Mouse (Mus musculus) lung, adult 2 months (tissue): ENCODE measurements at regions not wholly inside any gene's neighbourhood (a gene's known extent, or its start where the extent isn't known, plus 50 kb on each side); places are given as distances from the start of the nearest gene placed in this dataset.

Source experiments
- CTCF ChIP-seq: fragments of 200-500 bp; IDR thresholded peaks from 2 replicates; pipeline ENCODE4 v1.5.1; 2011; ENCODE audit warnings: mild to moderate bottlenecking, low read length, control low read depth; ENCODE audit not compliant: insufficient read depth
- POLR2A ChIP-seq: fragments of 200-500 bp; IDR thresholded peaks from 2 replicates; pipeline ENCODE4 v1.6.1; 2011; ENCODE audit warnings: low read depth, mild to moderate bottlenecking, control low read depth, low read length, borderline replicate concordance; ENCODE audit errors: extremely low read depth

GRCm38 (mm10) chr9:88181189-88181994, 145.6 kb upstream of the Nt5e start:
- no peak for TF ChIP-seq CTCF
- TF ChIP-seq POLR2A = no peak
